Mouse (Mus musculus) stomach, postnatal 0 days (tissue): ENCODE results near the gene Flot2.

Source experiments
- CTCF ChIP-seq: IDR thresholded peaks from 2 replicates; pipeline ENCODE4 v1.5.1; 2016; ENCODE audit warnings: antibody characterized with exemption, low read depth, mild to moderate bottlenecking, moderate library complexity
- EP300 ChIP-seq: optimal IDR thresholded peaks from 2 replicates; pipeline ENCODE3; 2016; ENCODE audit warnings: antibody characterized with exemption

GRCm38 (mm10) chr11:78067566-78067965 lies 29.8 kb downstream of the Flot2 start:
- TF ChIP-seq CTCF: no peak
- TF ChIP-seq EP300: no peak
